Mouse (Mus musculus) neural tube, embryonic 11.5 days (tissue): Measurements from ENCODE around the gene Gsta4. TPM values are rescaled to one million over a fixed set of nuclear protein-coding genes. Genes with fewer than 3 reads are reported as not detected.

ENCODE experiments used
- ATAC-seq: fragments of 200-750 bp; cut with Nextera tagmentation; 2 replicates; pipeline ENCODE4 v1.8.0; 2017; ENCODE audit warnings: moderate number of reproducible peaks, mild to moderate bottlenecking, moderate TSS enrichment, moderate library complexity; ENCODE audit not compliant: insufficient read depth, low FRiP score, low TSS enrichment
- DNase-seq: peaks from one replicate; pipeline ENCODE4 v3.0.0-alpha.2; 2015; ENCODE audit warnings: low spot score
- H3K27ac ChIP-seq: fragments of 300-500 bp; sonication (generic); 2 replicates; pipeline ENCODE4 v1.5.1; 2014; ENCODE audit warnings: low read depth, mild to moderate bottlenecking, low read length
- H3K27me3 ChIP-seq: fragments of 300-500 bp; sonication (generic); 2 replicates; pipeline ENCODE4 v1.6.1; 2014; ENCODE audit warnings: mild to moderate bottlenecking, low read length, mixed read lengths; ENCODE audit not compliant: control insufficient read depth, insufficient read depth
- H3K36me3 ChIP-seq: fragments of 300-500 bp; sonication (generic); 2 replicates; pipeline ENCODE4 v1.6.1; 2014; ENCODE audit warnings: mild to moderate bottlenecking, low read length, moderate library complexity, mixed read lengths; ENCODE audit not compliant: control insufficient read depth, insufficient read depth
- H3K4me1 ChIP-seq: fragments of 300-500 bp; sonication (generic); 2 replicates; pipeline ENCODE4 v1.6.1; 2014; ENCODE audit warnings: low read length, mixed read lengths; ENCODE audit not compliant: control insufficient read depth, insufficient read depth
- H3K4me2 ChIP-seq: fragments of 300-500 bp; sonication (generic); 2 replicates; pipeline ENCODE4 v1.6.1; 2014; ENCODE audit warnings: low read depth, mild to moderate bottlenecking, moderate library complexity
- H3K4me3 ChIP-seq: fragments of 300-500 bp; sonication (generic); 2 replicates; pipeline ENCODE4 v1.5.1; 2014; ENCODE audit warnings: low read depth, low read length
- H3K9ac ChIP-seq: fragments of 300-500 bp; sonication (generic); 2 replicates; pipeline ENCODE4 v1.6.1; 2014; ENCODE audit warnings: mild to moderate bottlenecking, low read length
- H3K9me3 ChIP-seq: fragments of 300-500 bp; sonication (generic); 2 replicates; pipeline ENCODE4 v1.6.1; 2016; ENCODE audit warnings: low read length; ENCODE audit not compliant: control insufficient read depth
- WGBS: fragments of 180-500 bp; shearing (Covaris S2); extraction: QIAGEN DNeasy Blood & Tissue Kit; methylation state at CpG from one replicate; pipeline ENCODE4 v1.1.7; 2014; 5-methylcytosine and 5-hydroxymethylcytosine counted together
- polyA plus RNA-seq: library from polyadenylated mRNA; unstranded; fragments of >200 nt; fragmentation: Nextera tagmentation; extraction: Ambion mirVana; gene quantifications from 2 replicates; pipeline ENCODE4 v1.2.1, GENCODE M21; 2014

Gene Gsta4
- polyA plus RNA-seq, 1 experiment from 2014 or later = 54.3 TPM

DNA sequence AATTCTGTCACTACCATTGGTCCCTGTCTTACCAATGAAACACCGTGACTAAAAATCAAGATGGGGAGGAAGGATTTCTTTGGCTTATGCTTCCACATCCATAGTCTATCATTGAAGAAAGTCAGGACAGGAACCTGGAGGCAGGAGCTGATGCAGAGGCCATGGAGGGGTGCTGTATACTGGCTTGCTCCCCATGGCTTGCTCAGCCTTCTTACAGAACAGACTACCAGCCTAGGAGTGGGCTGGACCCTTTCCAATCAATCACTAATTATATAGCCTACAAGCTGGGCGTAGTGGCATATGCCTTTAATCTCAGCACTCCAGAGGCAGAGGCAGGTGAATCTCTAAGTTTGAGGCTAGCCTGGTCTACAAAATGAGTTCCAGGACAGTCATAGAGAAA lies 28.2 kb downstream of the Gsta4 start:
- Histone ChIP-seq H3K36me3 (no peaks in the 10 kb centered on the region), H3K27me3 (no peaks in the 10 kb centered on the region), H3K4me3 (no peak overlapping the region), H3K27ac (no peak overlapping the region), H3K9me3 (no peaks in the 10 kb centered on the region), H3K4me2 (no peak overlapping the region), H3K9ac (no peak overlapping the region), H3K4me1 (no peaks in the 10 kb centered on the region)
- no peak for DNase-seq
- 95% methylated on average over 2 of the region's 2 CpGs for WGBS
- ATAC-seq = no peak

DNA sequence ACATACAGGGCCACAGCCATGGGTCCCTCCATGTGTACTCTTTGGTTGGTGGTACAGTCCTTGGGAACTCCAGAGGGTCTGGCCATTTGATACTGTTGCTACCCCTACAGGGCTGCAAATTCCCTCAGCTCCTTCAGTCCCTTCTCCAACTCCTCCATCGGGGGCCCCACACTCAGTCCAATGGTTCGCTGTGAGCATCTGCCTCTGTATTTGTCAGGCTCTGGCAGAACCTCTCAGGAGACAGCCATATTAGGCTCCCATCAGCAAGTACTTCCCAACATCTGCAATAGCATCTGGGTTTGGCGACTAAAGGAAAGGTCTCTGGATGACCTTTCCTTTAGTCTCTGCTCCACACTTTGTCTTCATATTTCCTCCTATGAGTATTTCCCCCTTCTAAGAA lies 28.9 kb downstream of the Gsta4 start:
- WGBS = 95% methylated on average over 3 of the region's 3 CpGs
- H3K4me1 ChIP-seq = no peaks in the 10 kb centered on the region
- no peak overlapping the region for H3K27ac ChIP-seq
- ATAC-seq = no peak
- no peak overlapping the region for H3K4me2 ChIP-seq
- H3K4me3 ChIP-seq = no peak overlapping the region
- DNase-seq = no peak
- H3K9me3 ChIP-seq = no peaks in the 10 kb centered on the region
- H3K9ac ChIP-seq = no peak overlapping the region
- no peaks in the 10 kb centered on the region for H3K27me3 ChIP-seq
- no peaks in the 10 kb centered on the region for H3K36me3 ChIP-seq

- no peak for ATAC-seq
- H3K9ac ChIP-seq = no peak overlapping the region
- no peaks in the 10 kb centered on the region for H3K4me1 ChIP-seq
- H3K4me2 ChIP-seq = no peak overlapping the region
- no peak overlapping the region for H3K27ac ChIP-seq
- H3K9me3 ChIP-seq = no peaks in the 10 kb centered on the region
- 89% methylated on average over 7 of the region's 7 CpGs for WGBS
- H3K4me3 ChIP-seq = no peak overlapping the region
- H3K27me3 ChIP-seq = no peaks in the 10 kb centered on the region
- no peaks in the 10 kb centered on the region for H3K36me3 ChIP-seq
- no peak for DNase-seq
Measured at GRCm38 (mm10) chr9:78212341-78213049, 29.9 kb downstream of the Gsta4 start.

GRCm38 (mm10) chr9:78217074-78217473 lies 34.5 kb downstream of the Gsta4 start:
- no peak for ATAC-seq
- no peaks in the 10 kb centered on the region for H3K27me3 ChIP-seq
- no peaks in the 10 kb centered on the region for H3K4me1 ChIP-seq
- 85% methylated on average over 4 of the region's 4 CpGs for WGBS
- no peak overlapping the region for H3K27ac ChIP-seq
- no peak overlapping the region for H3K4me3 ChIP-seq
- DNase-seq = no peak
- H3K9me3 ChIP-seq = no peaks in the 10 kb centered on the region
- no peak overlapping the region for H3K4me2 ChIP-seq
- no peak overlapping the region for H3K9ac ChIP-seq
- H3K36me3 ChIP-seq = no peaks in the 10 kb centered on the region

- ATAC-seq = no peak
Measured at GRCm38 (mm10) chr9:78222616-78223015, 40.0 kb downstream of the Gsta4 start.

DNA sequence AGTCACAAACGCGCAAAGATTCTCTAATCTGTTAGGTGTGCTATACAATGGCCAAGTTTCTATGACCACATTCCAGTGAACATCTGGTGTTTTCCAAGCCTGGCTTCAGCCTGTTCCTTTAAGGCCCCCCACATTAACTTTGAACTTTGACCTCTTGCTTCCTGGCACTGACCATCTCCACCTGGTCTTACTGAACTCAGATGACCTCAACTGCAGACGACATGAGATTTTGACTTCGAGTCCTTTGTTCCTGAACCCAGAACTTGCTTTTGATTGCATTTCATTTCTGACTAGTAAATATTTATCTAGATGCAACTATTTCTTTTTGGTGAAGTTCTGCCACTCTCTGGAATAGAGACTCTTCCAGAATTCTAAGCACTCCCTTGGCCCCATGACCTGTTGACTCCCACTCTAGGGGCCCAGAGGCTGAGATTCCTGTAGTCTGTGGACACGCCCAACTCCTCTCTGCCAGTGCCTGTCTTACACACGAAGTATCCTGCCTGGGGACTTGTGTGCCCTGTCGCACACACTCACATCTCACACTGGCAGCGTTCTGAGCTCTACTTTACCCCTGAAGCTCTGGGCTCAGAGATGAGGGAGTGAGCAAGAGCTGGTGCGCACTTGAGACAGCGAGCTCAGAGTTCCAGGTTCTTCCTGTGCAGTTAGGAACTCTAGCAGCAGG lies 40.8 kb downstream of the Gsta4 start:
- no peak for DNase-seq

More at GRCm38 (mm10) chr9:78222616-78223015, 40.0 kb downstream of the Gsta4 start:
- Histone ChIP-seq H3K9ac (no peak overlapping the region), H3K27ac (no peak overlapping the region), H3K4me3 (no peak overlapping the region), H3K36me3 (no peaks in the 10 kb centered on the region), H3K27me3 (no peaks in the 10 kb centered on the region), H3K4me1 (no peaks in the 10 kb centered on the region), H3K9me3 (no peaks in the 10 kb centered on the region), H3K4me2 (no peak overlapping the region)
- no peak for DNase-seq
- 59% methylated on average over 8 of the region's 8 CpGs for WGBS

GRCm38 (mm10) chr9:78224418-78224817 lies 41.8 kb downstream of the Gsta4 start:
- no peak for DNase-seq
- H3K4me1 ChIP-seq = no peaks in the 10 kb centered on the region
- H3K9ac ChIP-seq = no peak overlapping the region
- H3K36me3 ChIP-seq = no peaks in the 10 kb centered on the region
- 86% methylated on average over 2 of the region's 2 CpGs for WGBS
- H3K9me3 ChIP-seq = no peaks in the 10 kb centered on the region
- H3K4me2 ChIP-seq = no peak overlapping the region
- no peak for ATAC-seq
- H3K27ac ChIP-seq = no peak overlapping the region
- H3K27me3 ChIP-seq = no peaks in the 10 kb centered on the region
- no peak overlapping the region for H3K4me3 ChIP-seq

More for the DNA sequence above, 40.8 kb downstream of the Gsta4 start:
- no peak for ATAC-seq
- Histone ChIP-seq H3K9me3 (no peaks in the 10 kb centered on the region), H3K27ac (no peak overlapping the region), H3K9ac (no peak overlapping the region), H3K36me3 (no peaks in the 10 kb centered on the region), H3K4me2 (no peak overlapping the region), H3K4me3 (no peak overlapping the region), H3K27me3 (no peaks in the 10 kb centered on the region), H3K4me1 (no peaks in the 10 kb centered on the region)
- 69% methylated on average over 10 of the region's 10 CpGs for WGBS

- Histone ChIP-seq H3K36me3 (no peaks in the 10 kb centered on the region), H3K9ac (no peak overlapping the region), H3K9me3 (no peaks in the 10 kb centered on the region), H3K4me1 (no peaks in the 10 kb centered on the region), H3K4me2 (no peak overlapping the region), H3K27ac (no peak overlapping the region), H3K4me3 (no peak overlapping the region), H3K27me3 (no peaks in the 10 kb centered on the region)
- DNase-seq (no peak), ATAC-seq (no peak)
- WGBS = 78% methylated on average over 11 of the region's 11 CpGs
Measured at GRCm38 (mm10) chr9:78225304-78225703, 42.7 kb downstream of the Gsta4 start.

- ATAC-seq = no peak
Measured at GRCm38 (mm10) chr9:78228122-78228521, 45.5 kb downstream of the Gsta4 start.

More at GRCm38 (mm10) chr9:78228122-78228521, 45.5 kb downstream of the Gsta4 start:
- H3K4me1 ChIP-seq = no peaks in the 10 kb centered on the region
- DNase-seq = no peak
- no peaks in the 10 kb centered on the region for H3K9me3 ChIP-seq
- 95% methylated on average over 2 of the region's 2 CpGs for WGBS
- H3K4me3 ChIP-seq = no peak overlapping the region
- no peak overlapping the region for H3K27ac ChIP-seq
- no peaks in the 10 kb centered on the region for H3K27me3 ChIP-seq
- H3K9ac ChIP-seq = no peak overlapping the region
- H3K36me3 ChIP-seq = no peaks in the 10 kb centered on the region
- H3K4me2 ChIP-seq = no peak overlapping the region
